Mouse (Mus musculus) testis, postnatal 14 days (tissue): Measurements from ENCODE around the gene Grid1.

Experiments
- DNase-seq: peaks from one replicate; pipeline ENCODE4 v3.0.0; 2021; ENCODE audit warnings: low spot score

The Grid1 gene

DNA sequence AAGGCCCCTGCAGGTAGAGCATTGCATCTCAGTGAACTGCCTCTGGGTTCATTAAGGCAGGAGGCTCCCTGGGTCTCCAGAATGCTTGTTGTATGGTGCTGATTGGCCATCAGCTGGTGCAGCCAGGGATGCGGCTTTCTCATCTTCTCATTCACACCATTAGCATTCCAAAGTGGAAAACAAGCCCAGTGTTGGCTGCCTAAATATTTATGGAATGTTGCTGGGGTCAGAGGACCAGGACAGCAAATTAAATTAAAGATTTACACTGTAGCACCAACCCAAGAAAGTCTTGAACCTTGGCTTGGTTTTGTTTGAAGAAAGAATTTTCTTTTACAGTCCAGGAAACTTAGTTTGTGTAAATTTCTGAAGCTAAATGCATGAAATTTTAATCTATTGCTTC is 97.2 kb downstream of the Grid1 start:
- no peak for DNase-seq

DNA sequence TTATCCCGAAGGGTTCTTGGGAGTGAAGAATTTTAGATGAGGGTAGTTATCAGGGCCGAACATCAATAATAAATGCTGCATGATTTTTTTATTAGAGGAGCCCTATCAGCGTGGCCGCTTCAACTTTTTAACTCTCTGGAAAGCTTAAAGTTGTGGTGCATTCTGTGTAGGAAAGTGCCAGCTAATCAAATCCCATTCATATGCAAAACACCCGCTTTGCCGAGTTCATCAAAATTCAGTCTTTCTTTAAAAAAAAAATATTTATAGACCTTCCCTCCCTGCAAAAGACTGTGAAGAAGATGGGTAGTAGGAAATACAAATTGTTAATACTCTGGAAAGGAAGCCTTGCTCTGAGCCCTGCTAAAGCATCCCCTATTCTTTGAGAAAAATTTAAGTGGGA is 99.3 kb downstream of the Grid1 start:
- DNase-seq, result no peak

DNA sequence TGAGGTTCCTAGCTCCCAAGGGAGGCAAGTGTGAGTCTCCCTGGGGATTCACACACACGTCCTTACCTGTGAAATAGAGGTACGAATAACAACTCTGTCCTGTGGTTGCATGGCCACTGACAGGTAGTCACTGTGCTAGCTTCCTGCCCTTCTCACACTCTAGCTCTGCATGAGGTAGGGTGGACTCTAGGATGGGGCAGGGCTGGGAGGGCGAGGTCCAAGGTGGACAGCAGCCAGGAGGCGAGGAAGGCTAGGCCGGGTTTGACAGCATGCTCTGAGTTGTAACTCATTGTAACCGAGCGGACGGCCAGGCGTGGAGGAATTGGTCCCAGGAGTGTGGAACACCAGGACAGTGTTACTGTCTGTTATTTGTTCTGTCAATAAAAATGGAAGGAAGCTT is 101.4 kb downstream of the Grid1 start:
- DNase-seq, result no peak

DNA sequence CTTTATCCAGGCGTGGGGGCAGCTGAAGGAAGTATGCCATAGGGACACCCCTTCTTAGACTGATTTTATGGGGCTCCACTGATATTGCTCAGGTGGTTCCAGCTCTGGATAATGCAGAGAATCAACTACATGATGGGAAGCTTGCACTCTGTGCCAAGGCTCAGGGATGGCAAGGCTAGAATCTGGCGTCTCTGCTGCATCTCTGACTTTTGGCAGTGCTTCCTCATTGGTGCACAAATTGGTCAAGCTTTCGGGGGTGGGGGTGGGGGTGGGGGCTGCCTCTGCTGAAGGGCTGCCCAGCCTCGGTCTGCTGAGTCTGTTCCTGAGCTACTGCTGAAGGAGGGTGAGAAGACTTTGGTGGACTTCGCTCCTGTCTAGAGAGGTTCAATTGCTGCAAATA is 105.1 kb downstream of the Grid1 start:
- DNase-seq, result no peak

DNA sequence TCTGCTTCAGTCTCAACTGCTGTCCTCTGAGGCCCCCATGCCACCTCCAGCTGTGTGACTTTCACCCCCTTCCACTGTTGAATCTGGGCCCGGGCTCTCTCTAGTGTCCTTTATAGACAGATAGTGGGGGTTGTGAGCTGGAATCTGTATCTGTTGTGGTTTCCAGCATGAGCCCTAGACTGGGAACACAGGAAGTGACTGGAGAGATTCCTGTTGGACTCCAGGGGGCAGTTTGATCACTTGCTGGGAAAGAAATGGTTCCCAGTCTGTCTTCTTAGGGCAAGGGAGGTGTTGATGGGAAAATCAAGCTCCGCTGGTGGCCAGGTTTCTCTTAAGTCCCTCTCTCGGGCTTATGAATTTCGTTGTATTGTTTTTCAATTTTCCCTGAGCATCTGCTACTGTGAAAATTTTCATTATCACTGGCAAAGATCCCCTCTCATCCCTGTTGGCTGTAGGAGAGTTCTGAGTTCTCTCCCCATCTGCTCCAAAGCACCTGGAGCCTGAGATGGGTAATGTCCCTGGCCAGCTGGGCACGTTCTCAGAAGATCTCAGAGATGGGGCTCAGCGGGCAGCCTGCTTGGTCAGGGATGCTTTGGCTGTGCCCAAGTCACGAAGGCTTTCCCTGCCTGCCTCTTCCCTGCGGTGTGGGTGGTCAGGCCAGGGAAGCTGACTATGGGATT is 110.3 kb downstream of the Grid1 start:
- no peak for DNase-seq

DNA sequence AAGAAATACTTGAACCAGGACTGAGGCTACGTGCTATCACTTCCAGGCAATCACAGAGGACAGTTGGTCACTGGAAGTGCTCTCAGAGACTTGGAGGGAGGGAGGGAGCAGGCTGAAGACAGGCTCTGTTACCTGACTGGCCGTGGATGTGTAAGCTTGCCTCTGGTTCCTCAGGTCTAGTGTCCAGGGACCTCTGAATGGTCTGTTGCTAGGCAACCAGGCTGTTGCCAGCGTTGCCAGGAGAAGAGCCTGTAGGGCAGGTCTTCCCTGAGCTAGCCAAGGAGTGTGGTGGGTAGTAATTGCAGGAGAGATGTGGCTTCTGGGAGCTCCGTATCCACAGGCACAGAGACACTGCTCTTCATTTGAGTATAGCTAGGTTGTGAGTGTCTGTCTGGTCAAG is 113.3 kb downstream of the Grid1 start:
- DNase-seq, result no peak

DNA sequence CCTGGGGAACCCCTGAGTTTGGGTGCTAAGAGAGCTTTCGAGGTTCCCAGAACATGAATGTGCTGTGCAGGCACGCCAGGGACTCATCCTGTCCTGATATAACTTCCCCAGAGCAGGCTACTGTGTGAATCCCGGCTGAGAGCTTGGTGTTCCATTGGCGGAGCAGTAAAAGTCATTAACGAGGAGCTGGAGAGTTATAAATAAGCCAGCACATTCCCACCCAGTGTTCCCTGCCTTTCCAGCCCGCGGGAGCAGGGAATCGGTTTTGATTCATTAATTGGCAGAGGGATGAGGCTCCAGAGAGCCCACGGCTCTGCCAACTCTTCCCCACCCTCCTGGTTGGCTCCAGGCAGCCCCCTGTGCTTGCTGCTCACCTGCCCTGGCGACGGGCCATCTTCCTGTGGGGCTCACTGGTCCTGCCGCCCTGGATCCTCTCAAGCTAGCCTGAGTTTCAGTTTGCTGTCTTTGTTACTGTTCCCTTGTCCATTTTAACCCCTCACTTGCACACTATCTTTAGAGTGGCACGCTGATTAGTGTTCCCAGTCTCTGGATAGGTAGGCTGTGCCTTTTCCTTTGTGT is 116.4 kb downstream of the Grid1 start:
- DNase-seq, result no peak

DNA sequence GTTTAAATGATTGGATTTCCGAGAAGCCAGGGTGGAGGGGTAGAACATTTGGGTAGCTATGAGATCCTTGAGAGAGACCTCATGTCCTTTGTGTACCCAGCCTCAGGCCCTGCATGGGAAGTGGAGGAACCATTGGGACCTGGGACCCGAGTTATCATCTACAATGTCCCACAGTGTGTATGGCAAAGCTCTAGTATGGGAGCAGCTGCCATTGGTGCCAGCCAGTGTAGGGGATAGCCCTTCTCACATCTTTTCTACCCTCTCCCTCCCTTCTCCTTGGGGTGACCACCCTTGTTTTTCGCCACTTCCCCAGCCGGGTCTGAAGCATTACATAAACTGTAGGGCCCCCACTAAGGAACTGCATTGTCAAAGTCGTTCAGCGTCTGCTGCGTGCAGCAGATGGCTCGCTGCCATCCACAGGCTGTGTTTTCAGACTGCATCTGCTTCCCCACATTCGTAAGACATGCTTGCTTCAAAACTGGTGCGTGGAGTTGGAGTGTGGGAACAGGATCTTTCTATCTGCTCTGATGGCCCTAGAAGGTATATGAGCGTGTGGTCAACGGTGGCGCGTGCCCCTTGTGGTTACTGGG is 124.6 kb downstream of the Grid1 start:
- no peak for DNase-seq

DNA sequence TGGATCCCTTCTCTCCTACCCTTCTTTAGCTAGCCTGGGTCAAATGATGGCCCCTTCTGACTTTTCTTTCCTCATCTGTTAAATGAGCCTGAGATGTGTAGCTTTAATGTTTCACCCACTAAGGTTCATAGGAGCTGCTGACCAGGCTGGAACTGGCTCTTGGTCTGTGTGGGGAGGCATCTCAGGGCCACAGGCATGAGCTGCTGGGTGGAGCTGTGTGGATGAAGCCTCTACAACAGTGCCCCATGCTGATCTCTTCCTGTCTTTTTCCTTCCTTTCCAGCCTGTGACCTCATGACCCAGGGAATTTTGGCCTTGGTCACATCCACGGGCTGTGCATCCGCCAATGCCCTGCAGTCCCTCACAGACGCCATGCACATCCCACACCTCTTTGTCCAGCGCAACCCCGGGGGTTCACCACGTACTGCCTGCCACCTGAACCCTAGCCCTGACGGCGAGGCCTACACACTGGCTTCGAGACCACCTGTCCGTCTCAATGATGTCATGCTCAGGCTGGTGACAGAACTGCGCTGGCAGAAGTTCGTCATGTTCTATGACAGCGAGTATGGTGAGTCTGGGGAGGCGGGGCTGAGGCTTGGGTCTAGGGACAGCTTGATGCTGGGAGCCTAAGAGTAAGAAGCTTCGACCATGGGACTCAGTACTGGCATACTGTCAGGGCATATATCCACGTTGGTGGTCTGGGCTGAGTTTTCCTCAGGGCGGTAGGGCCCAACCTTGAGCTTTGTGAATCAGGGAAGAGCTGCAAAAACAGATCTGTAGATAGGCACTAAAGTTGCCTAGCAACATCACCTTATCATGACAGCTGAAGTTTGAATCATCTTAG is 125.8 kb downstream of the Grid1 start:
- no peak for DNase-seq

DNA sequence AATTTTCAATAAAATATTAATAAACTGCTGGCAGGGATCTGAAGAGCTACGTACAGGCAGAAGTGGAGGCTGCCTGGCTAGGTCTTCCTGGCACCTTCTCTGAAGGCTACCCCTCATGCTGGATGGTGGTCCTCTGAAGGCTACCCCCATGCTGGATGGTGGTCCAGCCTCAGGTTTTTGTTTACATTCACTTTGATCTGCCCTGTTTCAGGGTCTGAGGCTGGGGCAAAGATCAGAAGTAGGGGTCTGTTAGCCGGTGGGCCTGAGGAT is 126.3 kb downstream of the Grid1 start:
- no peak for DNase-seq

DNA sequence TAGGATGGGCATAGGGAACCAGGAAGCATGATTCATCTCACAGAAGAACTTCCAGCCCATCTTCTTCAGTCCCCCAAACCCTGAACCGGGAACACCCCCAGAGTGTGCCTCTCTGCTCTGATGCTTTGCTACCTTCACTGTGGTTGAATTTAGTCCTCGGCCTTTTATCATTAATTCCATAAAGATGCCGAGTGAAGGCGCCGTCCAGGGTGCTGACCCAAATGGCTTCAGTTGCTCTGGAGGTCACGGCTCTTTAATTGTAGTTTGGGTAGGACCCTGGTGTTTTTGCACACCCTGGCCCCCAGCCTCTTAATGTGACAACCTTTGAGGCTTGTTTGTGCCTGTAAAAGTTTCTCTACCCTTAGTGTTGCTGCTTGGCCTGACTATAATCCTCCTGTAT is 128.3 kb downstream of the Grid1 start:
- DNase-seq, result no peak

DNA sequence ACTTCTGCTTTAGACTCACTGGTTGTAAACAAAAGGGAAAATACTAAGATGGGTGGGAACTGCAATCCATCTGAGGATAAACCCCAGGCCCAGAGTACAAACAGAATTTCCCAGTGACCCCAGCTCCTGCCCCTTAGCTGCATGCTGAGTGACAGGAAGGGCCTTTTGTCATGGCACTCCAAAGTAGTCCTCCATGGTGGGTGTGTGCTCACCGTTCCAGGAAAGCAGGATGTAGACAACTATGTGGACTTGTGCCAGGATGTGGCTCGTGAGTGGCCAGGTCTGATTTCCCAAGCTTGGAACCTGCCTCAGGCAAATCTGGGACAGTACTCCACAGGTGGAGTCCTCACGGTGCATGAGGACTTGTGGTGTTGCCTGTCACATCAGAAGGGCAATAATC is 132.4 kb downstream of the Grid1 start:
- DNase-seq, result no peak

DNA sequence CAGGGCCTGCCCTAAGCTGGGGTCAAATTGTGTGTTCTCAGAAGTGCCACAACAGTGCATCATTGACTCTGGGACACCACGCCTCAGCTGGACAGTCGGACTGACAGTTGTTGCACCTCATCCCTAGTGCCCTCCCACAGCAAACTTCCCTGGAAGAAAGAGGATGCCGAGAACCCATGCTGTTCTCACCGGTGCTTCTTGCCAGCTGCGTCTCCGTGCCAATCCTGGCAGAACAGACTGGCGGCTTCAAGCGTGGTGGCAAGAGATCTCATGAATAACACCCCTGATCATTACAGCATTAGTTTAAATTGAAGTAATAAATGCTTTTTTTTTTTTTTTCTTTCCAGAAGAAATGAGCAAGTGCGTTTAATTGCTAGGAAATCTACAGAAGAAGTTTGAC is 133.7 kb downstream of the Grid1 start:
- no peak for DNase-seq

DNA sequence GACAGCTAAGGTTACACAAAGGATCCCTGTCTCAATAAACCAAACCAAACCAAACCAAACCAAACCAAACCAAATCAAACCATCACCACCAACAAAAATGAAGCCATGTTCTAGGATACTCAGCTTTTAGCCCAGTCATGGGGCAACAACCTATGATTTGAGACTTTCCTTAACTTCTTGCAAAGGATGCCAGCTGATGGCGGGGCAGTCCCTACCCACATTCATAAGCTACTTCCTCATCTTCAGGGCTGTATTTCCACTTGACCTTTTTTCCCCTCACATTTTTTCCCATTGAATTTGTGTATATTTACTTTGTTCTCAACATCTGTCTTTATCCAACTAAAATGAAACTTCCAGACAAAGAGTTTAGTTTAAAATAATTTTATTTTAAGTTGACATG is 135.8 kb downstream of the Grid1 start:
- no peak for DNase-seq

DNA sequence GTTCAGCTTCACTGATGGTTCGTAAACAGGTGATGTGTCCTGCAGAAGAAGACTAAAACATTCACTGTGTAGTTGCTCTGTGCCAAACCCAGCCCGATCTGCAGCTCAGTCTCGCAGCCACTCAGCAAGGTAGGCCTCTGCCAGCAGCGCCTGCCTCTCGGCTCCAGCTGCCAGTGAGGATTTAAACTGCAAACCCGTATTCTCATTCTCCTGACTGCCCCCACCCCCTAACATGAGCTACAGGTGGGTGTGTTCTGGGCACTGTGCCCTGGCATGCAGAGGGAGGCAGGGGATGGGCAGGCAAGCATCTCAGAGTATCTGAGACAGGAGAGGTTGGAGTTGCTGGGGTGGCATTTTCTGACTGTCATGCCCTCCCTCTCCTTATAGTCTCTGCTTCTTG is 140.3 kb downstream of the Grid1 start:
- DNase-seq, result no peak

DNA sequence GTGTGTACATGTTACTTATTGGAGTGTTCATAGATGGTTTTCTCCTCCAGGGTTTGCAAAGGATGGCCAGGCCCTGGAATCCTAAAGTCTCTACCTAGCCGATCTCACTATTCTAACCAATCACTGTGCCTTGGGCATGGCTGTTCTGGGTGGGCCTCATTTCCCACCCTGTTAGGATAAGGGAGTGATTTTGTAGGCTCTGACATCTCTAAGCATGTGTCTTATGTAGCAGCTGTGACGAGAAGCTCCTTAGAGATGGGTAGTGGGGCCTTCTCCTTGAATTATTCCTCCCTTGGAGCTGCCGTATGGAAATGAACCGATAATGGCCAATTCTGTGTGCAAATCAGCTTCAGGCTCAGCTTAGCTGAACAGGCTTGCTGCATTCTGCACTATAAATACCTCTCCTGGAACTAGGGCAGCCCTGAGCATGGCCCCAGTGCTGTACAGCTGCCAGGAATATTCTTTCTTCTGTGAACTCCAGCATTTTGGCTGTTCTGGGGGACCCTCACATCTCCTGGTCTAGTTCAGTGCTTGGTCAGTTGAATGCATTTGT is 143.8 kb downstream of the Grid1 start:
- no peak for DNase-seq

DNA sequence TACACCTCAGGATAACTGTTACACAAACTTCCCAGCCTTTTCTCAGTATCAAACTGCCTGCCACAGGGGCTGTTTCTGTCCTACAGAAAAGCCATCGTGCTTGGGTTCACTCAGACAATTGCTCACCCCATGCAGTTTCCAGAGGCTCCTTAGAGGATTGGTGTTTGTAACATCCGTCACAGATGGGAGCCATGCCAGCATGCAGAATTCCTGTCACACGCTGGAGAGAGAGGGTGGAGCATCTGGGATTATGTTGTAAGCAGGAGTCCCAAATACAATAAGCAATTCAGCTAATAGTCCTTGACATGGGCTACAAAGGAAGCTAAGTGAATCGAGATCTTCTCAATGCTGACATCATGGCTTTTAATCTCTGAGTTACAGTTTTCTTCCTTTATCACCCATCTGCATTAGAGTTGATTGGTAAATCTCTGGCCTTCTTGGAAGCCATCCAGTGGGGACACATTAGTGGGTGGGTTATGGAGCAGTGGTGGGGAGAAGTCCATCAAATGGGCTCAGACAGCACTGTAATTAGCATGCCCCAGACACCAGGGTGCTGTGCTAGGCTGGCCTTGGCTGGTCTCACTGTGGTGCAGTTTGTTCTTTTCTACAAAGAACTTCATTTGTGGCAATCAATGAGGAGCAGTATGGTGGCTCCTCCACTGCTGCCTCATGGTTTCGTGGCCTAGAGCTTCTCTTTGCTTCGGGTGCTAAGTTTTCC is 149.4 kb downstream of the Grid1 start:
- no peak for DNase-seq

DNA sequence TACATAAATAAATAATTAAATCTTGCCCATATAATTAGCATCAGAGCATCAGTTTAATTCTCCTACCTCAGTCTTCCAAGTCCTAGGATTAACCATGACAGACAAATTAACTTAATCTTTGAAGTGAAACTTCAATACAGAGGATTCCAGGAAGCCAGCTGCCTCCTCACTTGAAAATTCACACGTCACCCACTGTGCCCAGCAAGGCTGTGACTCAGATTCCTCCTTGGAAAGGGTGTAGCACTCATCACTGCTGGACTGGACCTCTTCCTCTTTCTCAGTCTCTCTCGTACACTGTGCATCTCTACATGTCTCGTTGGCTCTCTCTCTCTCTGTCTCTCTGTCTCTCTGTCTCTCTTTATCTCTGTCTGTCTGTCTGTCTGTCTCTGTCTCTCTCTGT is 153.0 kb downstream of the Grid1 start:
- no peak for DNase-seq

DNA sequence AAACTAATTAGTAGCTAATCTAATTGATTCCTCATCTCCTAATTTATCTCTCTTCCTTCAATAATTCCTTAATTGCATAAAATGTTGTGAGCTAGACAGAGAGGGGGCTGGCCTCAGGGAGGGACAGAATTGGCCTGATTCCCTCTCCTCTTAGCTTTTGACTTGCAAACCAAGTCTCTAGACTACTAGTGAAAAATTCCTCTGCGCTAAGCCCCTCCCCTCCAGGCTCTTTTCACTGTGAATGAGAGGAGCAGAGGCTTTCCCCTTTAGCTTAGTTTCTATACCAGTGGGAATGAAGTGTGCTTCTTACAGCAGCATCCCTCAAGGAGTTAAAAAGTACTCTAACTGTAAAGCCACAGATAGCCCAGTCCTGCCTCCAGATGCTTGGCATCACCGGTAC is 160.8 kb downstream of the Grid1 start:
- DNase-seq, result no peak

DNA sequence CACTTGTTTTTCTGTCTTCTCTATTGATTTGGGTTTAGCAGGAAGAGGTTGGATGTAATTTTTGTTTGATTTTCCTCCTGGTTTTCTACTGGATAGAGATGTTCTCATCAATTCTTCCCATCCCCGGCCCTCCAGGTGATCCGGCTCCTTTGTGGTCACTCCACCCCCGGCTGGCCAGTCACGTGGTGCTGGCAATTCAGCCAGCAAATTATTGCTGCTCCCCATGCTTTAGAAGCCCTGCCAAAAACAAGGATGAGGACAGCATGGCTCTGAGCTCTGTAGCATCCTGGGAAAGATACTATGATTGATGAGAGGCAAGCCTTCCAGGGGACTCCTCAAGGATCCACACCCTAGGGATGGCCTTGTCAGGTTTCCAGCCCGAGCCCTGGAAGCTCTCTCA is 169.2 kb downstream of the Grid1 start:
- DNase-seq, result no peak

DNA sequence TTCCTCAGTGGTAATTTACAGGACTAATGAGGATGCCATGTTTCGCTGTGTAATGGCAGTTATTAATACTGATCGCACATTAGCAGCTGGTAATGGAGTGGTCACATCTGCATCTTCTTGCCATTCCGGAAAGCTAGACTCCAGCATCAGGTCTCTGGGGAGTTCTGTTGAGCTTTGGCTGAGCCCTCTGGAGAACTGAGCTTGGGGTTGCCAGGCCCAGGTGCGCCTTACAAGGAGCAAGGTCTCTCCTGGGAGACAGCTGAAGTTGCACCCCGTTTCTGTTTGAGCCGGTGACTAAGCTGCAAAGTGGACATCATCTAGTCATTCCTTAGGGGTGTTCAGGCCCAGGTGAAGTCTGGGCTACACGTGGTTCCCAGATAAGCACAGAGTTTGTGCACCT is 186.8 kb downstream of the Grid1 start:
- DNase-seq, result no peak

DNA sequence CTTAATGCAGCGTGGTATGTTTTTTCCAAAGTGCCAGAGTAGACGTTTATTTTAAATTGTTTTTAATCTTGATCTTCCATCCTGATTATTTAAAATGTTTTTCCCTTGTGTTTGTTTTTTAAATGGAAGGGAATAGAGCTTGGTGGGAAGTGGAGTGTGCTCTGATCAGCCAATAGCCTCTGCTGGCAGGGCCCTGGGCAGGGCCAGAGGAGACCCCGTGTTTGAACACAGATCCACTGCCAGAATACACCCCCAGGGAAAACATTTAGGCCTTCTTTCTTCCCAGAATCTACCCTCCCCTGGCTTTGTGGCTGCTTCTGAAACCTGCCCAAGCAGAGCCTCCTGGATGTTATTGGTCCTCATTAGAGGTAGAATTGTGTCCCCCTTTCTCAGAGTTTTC is 188.8 kb downstream of the Grid1 start:
- DNase-seq, result no peak
